Mouse (Mus musculus): ENCODE measurements at regions not wholly inside any gene's neighbourhood (a gene's known extent, or its start where the extent isn't known, plus 50 kb on each side); places are given as distances from the start of the nearest gene placed in this dataset.
A peak's percentile ranks its signal among the peaks of the same experiment; 100 is the strongest.

- DNase-seq, result no peak
Observed at GRCm38 (mm10) chr16:90610097-90610808, 117.0 kb downstream of the Mis18a start.

GRCm38 (mm10) chr16:90599329-90599870 lies 127.8 kb downstream of the Mis18a start:
- no peak for DNase-seq

- no peak for DNase-seq
Observed at GRCm38 (mm10) chr16:90598727-90599126, 128.5 kb downstream of the Mis18a start.

GRCm38 (mm10) chr16:90592721-90593481 lies 134.3 kb downstream of the Mis18a start:
- no peak for DNase-seq

GRCm38 (mm10) chr16:90585171-90585570 lies 142.0 kb downstream of the Mis18a start:
- DNase-seq, result peak; percentile 51

GRCm38 (mm10) chr16:90580411-90580810 lies 146.8 kb downstream of the Mis18a start:
- peak; percentile 30 for DNase-seq

GRCm38 (mm10) chr16:90571107-90571506 lies 156.1 kb downstream of the Mis18a start:
- no peak for DNase-seq

GRCm38 (mm10) chr16:90569826-90570225 lies 157.4 kb downstream of the Mis18a start:
- peak; percentile 73 for DNase-seq

GRCm38 (mm10) chr16:90565182-90565581 lies 162.0 kb downstream of the Mis18a start:
- no peak for DNase-seq

- no peak for DNase-seq
Observed at GRCm38 (mm10) chr16:90553120-90553519, 167.3 kb downstream of the Hunk start.

- DNase-seq, result no peak
Observed at GRCm38 (mm10) chr16:90551041-90551440, 165.2 kb downstream of the Hunk start.

GRCm38 (mm10) chr16:90550058-90550795 lies 164.4 kb downstream of the Hunk start:
- DNase-seq, result no peak

Data from cerebellum, adult 9-10 months (tissue).